Mouse (Mus musculus) heart, adult 11 months (tissue): Measurements from ENCODE around the gene Adgra3.

Experiments used
- DNase-seq: peaks from one replicate; pipeline ENCODE4 v3.0.0; 2022

The Adgra3 gene

DNA sequence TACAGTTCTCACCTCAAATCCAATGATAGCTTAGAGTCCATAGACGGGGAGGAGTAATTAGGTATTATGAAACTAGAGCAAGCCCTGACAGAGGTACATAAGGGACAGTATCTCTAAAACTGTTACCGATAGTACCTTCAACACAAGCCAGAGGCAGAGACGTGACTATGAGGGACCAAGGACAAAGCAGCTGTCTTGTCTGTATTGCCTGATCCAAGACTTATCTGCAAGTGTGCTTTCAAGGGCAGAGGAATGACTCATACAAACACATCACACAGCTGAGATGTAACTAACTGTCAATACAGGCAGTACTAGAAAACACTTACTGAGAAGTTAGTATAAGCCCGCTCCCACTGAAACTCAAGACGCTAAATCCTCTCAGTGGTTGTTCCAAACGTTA lies 91.1 kb downstream of the Adgra3 start:
- no peak for DNase-seq

DNA sequence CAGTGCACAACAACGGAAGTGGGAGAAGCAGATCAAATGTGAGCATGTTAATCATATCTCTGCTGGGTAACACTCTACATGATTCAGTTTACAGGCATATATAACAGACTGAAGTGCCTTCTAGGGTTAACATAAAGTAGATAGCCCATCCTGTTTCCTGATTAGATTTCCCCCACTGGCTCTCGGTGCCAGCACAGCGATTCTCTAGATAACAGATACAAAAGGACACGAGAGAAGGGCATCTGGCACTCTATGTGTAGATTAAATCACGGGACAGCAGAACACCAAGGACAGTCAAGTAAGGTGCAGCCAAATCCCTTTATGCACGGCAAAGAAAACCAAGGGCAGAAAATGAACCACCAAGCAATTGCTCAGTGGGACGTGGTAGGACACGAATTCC lies 93.0 kb downstream of the Adgra3 start:
- peak; percentile 70 for DNase-seq

DNA sequence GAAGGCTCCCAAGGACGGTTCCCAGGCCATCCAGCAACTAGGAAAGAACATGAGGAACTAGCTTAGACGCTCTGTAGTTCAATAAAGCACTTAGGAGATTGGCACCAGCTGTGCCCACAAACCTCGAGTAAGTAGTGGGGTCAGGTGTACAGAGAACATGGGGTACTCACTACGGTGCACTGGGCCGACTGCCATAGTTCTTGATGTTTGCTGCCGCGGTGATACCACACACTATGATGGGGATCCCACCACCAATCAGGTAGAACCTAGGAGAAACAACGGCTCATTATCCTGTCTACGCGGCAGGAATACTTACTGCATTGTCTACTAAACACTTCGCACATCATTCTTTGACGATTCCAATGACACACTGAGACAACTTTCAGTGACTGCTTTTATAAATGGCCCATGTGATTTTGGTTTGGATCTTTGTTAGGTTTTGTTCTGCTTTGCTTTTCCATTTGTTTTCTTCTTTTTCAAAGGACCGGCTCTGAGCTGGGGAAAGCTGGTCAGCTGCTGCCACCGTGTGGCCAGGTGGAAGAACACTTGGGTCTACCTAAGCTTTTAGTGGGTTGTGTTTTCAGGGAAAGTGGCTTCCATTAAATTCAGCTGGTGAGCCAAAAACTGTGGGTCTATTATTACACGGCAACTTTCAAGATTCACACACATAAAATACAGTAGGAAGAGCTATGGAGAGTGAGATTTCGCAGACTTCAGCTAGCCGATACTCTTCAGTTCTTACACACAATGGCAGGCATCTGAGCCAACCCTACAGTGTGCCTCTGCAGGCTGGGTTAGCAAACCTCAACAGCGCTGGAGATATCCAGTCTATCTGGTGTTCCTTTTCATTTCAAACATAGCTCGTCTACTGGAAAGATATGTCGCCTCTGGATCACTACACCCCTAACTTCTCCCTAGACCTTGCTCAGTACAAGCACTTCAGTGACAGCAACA lies 97.1 kb downstream of the Adgra3 start:
- peak; percentile 71 for DNase-seq

DNA sequence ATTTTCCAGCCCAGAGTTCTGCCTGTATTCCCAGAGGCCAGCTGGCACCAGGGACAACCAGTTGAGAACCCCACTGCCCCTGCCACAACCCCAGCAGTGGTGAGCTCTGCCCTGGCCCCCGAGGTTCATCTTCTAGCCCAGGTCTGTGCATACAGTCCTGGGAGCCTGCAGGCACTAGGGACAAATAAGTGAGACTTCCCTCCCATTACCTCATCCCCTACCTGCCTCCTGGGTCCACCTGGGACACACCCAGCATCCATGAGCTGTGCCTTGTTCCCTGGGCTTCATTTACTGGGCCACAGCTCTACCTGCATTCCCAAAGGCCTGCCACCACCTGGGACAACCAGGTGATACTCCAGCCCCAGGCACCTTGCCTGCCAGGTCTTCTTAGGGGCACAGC lies 122.5 kb downstream of the Adgra3 start:
- no peak for DNase-seq

DNA sequence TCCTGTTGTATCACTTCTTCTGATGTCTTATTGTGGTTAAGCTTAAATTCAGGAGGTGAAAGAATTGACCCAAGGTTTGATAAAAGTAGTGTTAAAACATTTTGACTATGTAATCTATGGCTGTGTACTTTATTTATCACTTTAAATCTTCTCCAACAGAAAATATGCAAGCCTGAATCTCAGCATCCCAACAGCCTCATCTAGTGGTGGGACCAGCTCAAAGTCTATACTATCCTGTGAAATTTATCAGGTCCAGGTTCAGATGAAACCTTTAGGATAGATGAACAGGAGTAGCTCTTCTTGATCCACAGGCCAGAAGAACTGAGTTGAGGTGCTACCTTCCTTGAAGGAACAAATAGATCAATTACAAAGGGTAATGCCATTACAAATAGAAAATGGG lies 134.1 kb downstream of the Adgra3 start:
- no peak for DNase-seq

DNA sequence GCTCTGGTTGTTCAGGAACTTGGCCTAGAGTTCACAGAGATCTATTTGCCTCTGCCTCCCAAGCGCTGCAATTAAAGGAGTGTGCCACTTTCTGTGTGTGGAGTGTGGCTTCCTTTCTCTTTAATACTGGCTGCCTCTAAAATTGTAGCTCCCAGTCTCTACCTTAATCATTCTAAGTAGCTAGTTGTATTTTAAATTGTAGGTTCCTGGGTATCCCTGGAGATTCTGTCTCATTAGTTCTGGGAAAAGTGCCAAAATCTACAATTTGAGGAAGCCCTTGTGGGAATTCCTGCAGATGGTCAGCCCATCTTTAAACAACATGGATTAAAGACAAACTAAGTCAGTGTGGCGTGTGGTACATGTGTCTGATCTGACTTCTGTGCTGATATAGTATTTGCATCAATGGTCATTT lies 143.1 kb downstream of the Adgra3 start:
- no peak for DNase-seq
